Mouse (Mus musculus) liver, adult 2 months (tissue): ENCODE measurements around the gene Prkce. TPM values are rescaled to one million over a fixed set of nuclear protein-coding genes. Genes with fewer than 3 reads are reported as not detected.

ENCODE experiments used
- DNase-seq: peaks from one replicate; pipeline ENCODE4 v3.0.0-alpha.2; 2011; ENCODE audit warnings: low read depth, low spot score; ENCODE audit errors: extremely low read depth
- H3K27ac ChIP-seq: fragments of 200-500 bp; replicated peaks from 2 replicates; pipeline ENCODE4 v1.5.1; 2012; ENCODE audit warnings: low read depth, mild to moderate bottlenecking, control low read depth, inconsistent platforms, low read length; ENCODE audit not compliant: insufficient read depth
- H3K27me3 ChIP-seq: fragments of 200-500 bp; 2 replicates; pipeline ENCODE4 v1.6.1; 2012; ENCODE audit warnings: mild to moderate bottlenecking, moderate library complexity, low read length, inconsistent platforms; ENCODE audit not compliant: control insufficient read depth, insufficient read depth
- H3K36me3 ChIP-seq: fragments of 200-500 bp; 2 replicates; pipeline ENCODE4 v1.6.1; 2012; ENCODE audit warnings: low read length, inconsistent platforms; ENCODE audit not compliant: control insufficient read depth, insufficient read depth
- H3K4me1 ChIP-seq: fragments of 200-500 bp; 2 replicates; pipeline ENCODE4 v1.6.1; 2011; ENCODE audit warnings: low read length; ENCODE audit not compliant: control insufficient read depth, insufficient read depth
- H3K4me3 ChIP-seq: fragments of 200-500 bp; 2 replicates; pipeline ENCODE4 v1.5.1; 2011; ENCODE audit warnings: low read depth, mild to moderate bottlenecking, control low read depth, low read length, moderate library complexity; ENCODE audit not compliant: insufficient read depth
- H3K79me2 ChIP-seq: fragments of 200-500 bp; 2 replicates; pipeline ENCODE4 v1.6.1; 2012; ENCODE audit warnings: inconsistent platforms, mild to moderate bottlenecking, low read length, moderate library complexity; ENCODE audit not compliant: control insufficient read depth, insufficient read depth
- H3K9ac ChIP-seq: fragments of 200-500 bp; 2 replicates; pipeline ENCODE4 v1.6.1; 2012; ENCODE audit warnings: low read depth, mild to moderate bottlenecking, control low read depth, inconsistent platforms, low read length
- CTCF ChIP-seq: fragments of 200-500 bp; IDR thresholded peaks from 2 replicates; pipeline ENCODE4 v1.5.1; 2011; ENCODE audit warnings: low read depth, low read length, control low read depth
- POLR2A ChIP-seq: fragments of 200-500 bp; IDR thresholded peaks from 2 replicates; pipeline ENCODE4 v1.6.1; 2011; ENCODE audit warnings: low read length, control low read depth; ENCODE audit not compliant: insufficient read depth; ENCODE audit errors: extremely low read depth
- WGBS: fragments of 180-500 bp; shearing (Covaris S2); methylation state at CpG from one replicate; pipeline ENCODE4 v1.1.7; 2018; 5-methylcytosine and 5-hydroxymethylcytosine counted together
- polyA plus RNA-seq: library from polyadenylated mRNA; depleted of rRNA; stranded (reverse); fragments of >200 nt; gene quantifications from 2 replicates; pipeline ENCODE4 v1.2.3, GENCODE M21; 2012
- total RNA-seq: library from RNA; depleted of rRNA; stranded (reverse); fragments of >200 nt; gene quantifications from 2 replicates; pipeline ENCODE4 v1.2.3, GENCODE M21; 2014

Gene Prkce
- total and polyA plus RNA-seq, 2 experiments = 2.0 to 6.4 TPM

GRCm38 (mm10) chr17:86184552-86185209 lies 17.1 kb downstream of the Prkce start:
- TF ChIP-seq POLR2A (no peak), CTCF (no peak)
- no peaks in the 10 kb centered on the region for H3K4me1 ChIP-seq
- H3K79me2 ChIP-seq = peaks cover 12% of the 10 kb centered on the region; the same call in 1 of the 2 replicates
- 69% methylated on average over 9 of the region's 9 CpGs for WGBS
- H3K27me3 ChIP-seq = no peaks in the 10 kb centered on the region
- H3K4me3 ChIP-seq = no peak overlapping the region
- no peak overlapping the region for H3K9ac ChIP-seq
- H3K27ac ChIP-seq = no peak overlapping the region
- no peaks in the 10 kb centered on the region for H3K36me3 ChIP-seq
- no peak for DNase-seq

DNA sequence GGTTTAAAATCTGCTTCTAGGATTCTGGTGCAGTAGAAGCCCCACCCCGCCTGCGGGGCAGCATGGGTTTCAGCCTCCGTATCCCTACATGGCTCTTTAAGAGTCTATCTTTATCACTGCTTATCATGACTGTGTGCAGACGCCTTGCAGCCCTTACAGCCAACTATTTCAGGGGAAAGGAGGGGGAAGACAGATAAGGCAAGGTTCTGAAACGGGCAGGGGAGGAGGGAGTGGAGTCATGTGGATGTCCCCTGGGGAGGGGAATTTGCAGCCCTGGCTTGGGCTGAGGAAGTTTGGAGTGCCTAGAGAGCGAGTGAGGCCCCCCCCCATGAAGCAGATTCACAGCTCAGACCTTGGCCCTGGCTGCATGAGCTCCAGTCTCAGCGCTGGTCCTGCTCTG lies 18.0 kb downstream of the Prkce start:
- Histone ChIP-seq H3K27me3 (no peaks in the 10 kb centered on the region), H3K36me3 (no peaks in the 10 kb centered on the region), H3K4me1 (no peaks in the 10 kb centered on the region), H3K4me3 (no peak overlapping the region; the same call in 1 of the 2 replicates), H3K79me2 (peaks cover 10% of the 10 kb centered on the region; the same call in 1 of the 2 replicates), H3K9ac (no peak overlapping the region), H3K27ac (peak overlapping the region; percentile 38)
- TF ChIP-seq CTCF (no peak), POLR2A (no peak)
- no peak for DNase-seq
- 63% methylated on average over 7 of the region's 7 CpGs for WGBS

GRCm38 (mm10) chr17:86187777-86188176 lies 20.2 kb downstream of the Prkce start:
- H3K9ac ChIP-seq = no peak overlapping the region
- H3K27me3 ChIP-seq = no peaks in the 10 kb centered on the region
- no peaks in the 10 kb centered on the region for H3K4me1 ChIP-seq
- H3K27ac ChIP-seq = no peak overlapping the region
- peaks cover 9% of the 10 kb centered on the region; the same call in 1 of the 2 replicates for H3K79me2 ChIP-seq
- no peak overlapping the region for H3K4me3 ChIP-seq
- 76% methylated on average over 1 of the region's 1 CpGs for WGBS
- TF ChIP-seq CTCF = no peak
- no peak for TF ChIP-seq POLR2A
- no peaks in the 10 kb centered on the region for H3K36me3 ChIP-seq
- DNase-seq = no peak

DNA sequence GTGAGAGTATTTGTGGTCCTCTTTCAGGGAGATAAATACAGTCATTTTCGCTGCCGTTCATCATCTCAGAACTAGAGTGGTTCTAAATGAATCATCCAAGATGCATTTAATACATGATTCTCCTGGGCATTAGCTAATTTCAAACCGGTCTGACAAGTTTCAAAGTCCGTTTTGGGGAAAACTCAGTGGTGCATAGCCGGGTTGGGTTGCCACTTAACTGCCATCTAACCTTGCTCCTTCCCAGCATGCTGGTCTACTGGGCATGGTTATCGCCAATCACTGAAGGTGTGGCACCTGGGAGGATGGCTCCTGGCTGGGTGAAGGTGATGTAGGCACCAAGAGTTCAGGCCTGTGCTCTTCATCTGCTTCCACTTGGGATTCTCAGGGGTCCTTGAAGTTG lies 26.4 kb downstream of the Prkce start:
- no peak for DNase-seq
- H3K36me3 ChIP-seq = no peaks in the 10 kb centered on the region
- H3K4me1 ChIP-seq = peaks cover 7% of the 10 kb centered on the region
- H3K27ac ChIP-seq = no peak overlapping the region
- peaks cover 15% of the 10 kb centered on the region; the same call in 1 of the 2 replicates for H3K79me2 ChIP-seq
- TF ChIP-seq POLR2A = no peak
- TF ChIP-seq CTCF = no peak
- H3K27me3 ChIP-seq = no peaks in the 10 kb centered on the region
- H3K4me3 ChIP-seq = no peak overlapping the region
- H3K9ac ChIP-seq = no peak overlapping the region
- 90% methylated on average over 6 of the region's 6 CpGs for WGBS

GRCm38 (mm10) chr17:86194921-86195320 lies 27.3 kb downstream of the Prkce start:
- peak; percentile 71 for DNase-seq
- H3K4me1 ChIP-seq = peaks cover 8% of the 10 kb centered on the region
- no peak overlapping the region for H3K9ac ChIP-seq
- TF ChIP-seq CTCF (no peak), POLR2A (no peak)
- H3K36me3 ChIP-seq = no peaks in the 10 kb centered on the region
- 65% methylated on average over 8 of the region's 8 CpGs for WGBS
- H3K79me2 ChIP-seq = peaks cover 15% of the 10 kb centered on the region; the same call in 1 of the 2 replicates
- no peak overlapping the region for H3K27ac ChIP-seq
- no peaks in the 10 kb centered on the region for H3K27me3 ChIP-seq
- H3K4me3 ChIP-seq = no peak overlapping the region
